Mouse (Mus musculus) midbrain, embryonic 14.5 days (tissue): ENCODE data around the gene Trp73. TPM values are rescaled to one million over a fixed set of nuclear protein-coding genes. Genes with fewer than 3 reads are reported as not detected.

Experiments
- ATAC-seq: fragments of 200-750 bp; cut with Nextera tagmentation; 2 replicates; pipeline ENCODE4 v1.8.0; 2017; ENCODE audit warnings: moderate number of reproducible peaks, moderate library complexity; ENCODE audit not compliant: low FRiP score, low TSS enrichment
- DNase-seq: peaks from one replicate; pipeline ENCODE4 v3.0.0-alpha.2; 2015
- H3K27ac ChIP-seq: fragments of 300-500 bp; sonication (generic); replicated peaks from 2 replicates; pipeline ENCODE4 v1.5.1; 2014; ENCODE audit warnings: mild to moderate bottlenecking, low read depth, low read length, moderate library complexity
- H3K27me3 ChIP-seq: fragments of 300-500 bp; sonication (generic); 2 replicates; pipeline ENCODE4 v1.6.1; 2014; ENCODE audit warnings: low read length, control low read depth, mixed read lengths; ENCODE audit not compliant: control insufficient read depth, insufficient read depth
- H3K36me3 ChIP-seq: fragments of 300-500 bp; sonication (generic); 2 replicates; pipeline ENCODE4 v1.6.1; 2014; ENCODE audit warnings: low read length, control low read depth; ENCODE audit not compliant: control insufficient read depth, insufficient read depth
- H3K4me1 ChIP-seq: fragments of 300-500 bp; sonication (generic); 2 replicates; pipeline ENCODE4 v1.6.1; 2014; ENCODE audit warnings: mild to moderate bottlenecking, antibody characterized with exemption, low read length, control low read depth; ENCODE audit not compliant: control insufficient read depth, insufficient read depth
- H3K4me2 ChIP-seq: fragments of 300-500 bp; sonication (generic); 2 replicates; pipeline ENCODE4 v1.6.1; 2014; ENCODE audit warnings: mild to moderate bottlenecking, low read length, moderate library complexity
- H3K4me3 ChIP-seq: fragments of 300-500 bp; sonication (generic); replicated peaks from 2 replicates; pipeline ENCODE4 v1.5.1; 2014; ENCODE audit warnings: low read depth, low read length
- H3K9ac ChIP-seq: fragments of 300-500 bp; sonication (generic); replicated peaks from 2 replicates; pipeline ENCODE4 v1.6.1; 2014; ENCODE audit warnings: mild to moderate bottlenecking, low read length, moderate library complexity
- H3K9me3 ChIP-seq: fragments of 300-500 bp; sonication (generic); 2 replicates; pipeline ENCODE4 v1.6.1; 2016; ENCODE audit warnings: low read length, control low read depth, mixed read lengths; ENCODE audit not compliant: control insufficient read depth
- WGBS: fragments of 180-500 bp; shearing (Covaris S2); extraction: QIAGEN DNeasy Blood & Tissue Kit; methylation state at CpG from one replicate; pipeline ENCODE4 v1.1.7; 2014; 5-methylcytosine and 5-hydroxymethylcytosine counted together
- polyA plus RNA-seq: library from polyadenylated mRNA; unstranded; fragments of >200 nt; fragmentation: Nextera tagmentation; extraction: Ambion mirVana; gene quantifications from 2 replicates; pipeline ENCODE4 v1.2.1, GENCODE M21; 2014

The Trp73 gene
- polyA plus RNA-seq, 1 experiment from 2014 or later: 0.59 TPM

GRCm38 (mm10) chr4:154156050-154156449 is 16.0 kb upstream of the Trp73 start:
- ATAC-seq: no peak
- Histone ChIP-seq H3K27ac (no peak overlapping the region), H3K36me3 (peaks cover 76% of the 10 kb centered on the region), H3K27me3 (no peaks in the 10 kb centered on the region), H3K4me1 (peaks cover 11% of the 10 kb centered on the region), H3K9me3 (no peaks in the 10 kb centered on the region), H3K4me3 (no peak overlapping the region), H3K4me2 (no peak overlapping the region), H3K9ac (no peak overlapping the region)
- no peak for DNase-seq
- 81% methylated on average over 7 of the region's 7 CpGs for WGBS

DNA sequence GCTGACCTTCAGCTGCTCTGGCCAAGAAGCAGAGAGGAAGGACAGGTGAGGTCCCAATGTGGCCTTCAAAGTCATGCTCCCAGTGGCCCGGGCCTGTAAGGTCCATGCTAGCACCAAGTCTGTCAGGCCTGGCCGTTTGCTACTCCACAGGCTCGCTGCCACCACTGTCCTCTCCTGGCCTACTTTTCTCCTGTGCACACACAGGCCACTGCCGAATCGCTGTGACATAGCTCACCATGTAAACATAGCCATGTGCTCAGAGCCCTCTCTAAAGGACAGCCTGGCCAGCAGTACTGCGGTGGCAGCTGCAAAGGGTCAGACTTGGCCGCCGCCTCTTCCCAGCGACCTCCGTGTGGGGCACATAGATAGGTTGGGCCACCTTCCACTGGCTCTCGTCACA is 14.1 kb upstream of the Trp73 start:
- no peak overlapping the region for H3K27ac ChIP-seq
- ATAC-seq (no peak), DNase-seq (no peak)
- no peak overlapping the region for H3K4me2 ChIP-seq
- peaks cover 92% of the 10 kb centered on the region for H3K36me3 ChIP-seq
- peaks cover 3% of the 10 kb centered on the region; the same call in 1 of the 2 replicates for H3K4me1 ChIP-seq
- no peaks in the 10 kb centered on the region for H3K9me3 ChIP-seq
- no peak overlapping the region for H3K4me3 ChIP-seq
- H3K9ac ChIP-seq: no peak overlapping the region
- WGBS: 69% methylated on average over 11 of the region's 11 CpGs
- H3K27me3 ChIP-seq: no peaks in the 10 kb centered on the region

DNA sequence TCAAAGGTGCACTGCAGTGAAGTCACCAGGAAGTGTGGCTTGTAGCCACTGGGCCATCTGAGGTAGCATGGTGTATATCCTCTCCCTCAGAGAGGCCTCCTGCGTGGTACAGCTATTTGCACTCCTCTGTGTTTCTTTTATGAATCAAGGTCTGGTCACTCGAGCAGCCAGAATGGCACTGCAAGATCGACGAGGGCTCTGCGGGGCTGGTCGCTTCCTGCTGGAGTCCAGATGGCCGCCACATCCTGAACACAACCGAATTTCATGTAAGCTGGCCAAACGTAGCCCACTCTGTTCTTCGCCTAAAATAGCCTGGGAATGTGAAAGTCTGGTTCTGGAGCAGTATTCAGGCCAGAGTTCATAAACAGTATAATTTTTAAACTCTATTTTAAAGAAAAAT is 6.3 kb upstream of the Trp73 start:
- Histone ChIP-seq H3K9ac (no peak overlapping the region), H3K36me3 (peaks cover 48% of the 10 kb centered on the region), H3K9me3 (no peaks in the 10 kb centered on the region), H3K4me3 (no peak overlapping the region), H3K4me1 (0 out of 2 replicates have a peak, but pooled peaks cover 13% of the 10 kb centered on the region), H3K27ac (no peak overlapping the region), H3K27me3 (peaks cover 7% of the 10 kb centered on the region), H3K4me2 (no peak overlapping the region)
- ATAC-seq (no peak), DNase-seq (no peak)
- WGBS: 90% methylated on average over 10 of the region's 10 CpGs

- H3K4me1 ChIP-seq: peaks cover 19% of the 10 kb centered on the region; the same call in 1 of the 2 replicates
- H3K4me2 ChIP-seq: no peak overlapping the region
- H3K27ac ChIP-seq: no peak overlapping the region
- peaks cover 33% of the 10 kb centered on the region for H3K36me3 ChIP-seq
- H3K27me3 ChIP-seq: peaks cover 22% of the 10 kb centered on the region
- WGBS: 81% methylated on average over 3 of the region's 3 CpGs
- H3K9me3 ChIP-seq: no peaks in the 10 kb centered on the region
- no peak for ATAC-seq
- H3K4me3 ChIP-seq: no peak overlapping the region
- H3K9ac ChIP-seq: no peak overlapping the region
- DNase-seq: no peak
Observed at GRCm38 (mm10) chr4:154144712-154145111, 4.7 kb upstream of the Trp73 start.

DNA sequence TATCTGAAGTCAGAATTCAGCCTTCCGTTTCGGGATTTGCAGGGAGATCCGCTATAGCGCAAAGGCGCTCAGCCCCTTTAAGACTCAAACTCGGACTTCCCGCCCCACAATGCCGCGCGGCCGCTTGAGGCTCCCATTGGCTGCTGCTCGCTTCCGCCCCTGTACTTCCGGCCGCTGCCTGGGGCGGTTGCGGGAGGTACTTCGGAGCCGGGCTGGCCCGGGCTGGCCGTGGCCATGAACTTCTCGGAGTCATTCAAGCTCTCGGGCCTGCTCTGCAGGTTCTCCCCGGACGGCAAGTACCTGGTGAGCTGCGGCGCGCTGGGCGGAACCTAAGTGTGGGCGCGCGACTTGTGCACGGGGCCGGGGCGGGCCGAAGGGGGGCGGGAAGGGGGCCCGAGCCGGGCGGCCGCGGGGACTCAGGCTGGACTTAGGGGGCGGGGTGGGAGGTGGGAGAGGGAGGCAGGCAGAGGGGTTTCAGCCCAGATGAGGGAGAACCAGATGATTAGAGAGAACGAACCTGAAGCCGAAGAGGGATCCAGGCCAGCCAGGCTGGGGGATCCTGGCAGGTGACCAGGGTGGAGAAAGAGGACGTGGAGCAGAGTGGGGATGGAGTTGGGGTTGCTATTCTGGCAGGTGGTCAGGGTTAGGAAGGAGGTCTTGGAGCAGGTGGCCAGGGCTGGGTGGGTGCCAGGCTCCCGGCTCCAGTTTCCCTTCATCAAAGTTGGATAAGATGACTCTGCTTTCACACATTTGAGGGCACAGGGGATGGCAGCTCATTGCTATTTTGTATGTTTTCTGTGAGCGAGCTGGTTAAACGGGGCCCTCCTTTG is 2.4 kb upstream of the Trp73 start, which contains the start of gene Wrap73:
Gene Wrap73, plus strand, starts transcription at position 162 of the 830 bp plus-strand sequence.
- WGBS: 2% methylated on average over 49 of the region's 49 CpGs
- Histone ChIP-seq H3K4me3 (peak within 1 kb of the TSS; percentile 77), H3K9me3 (no peaks in the 10 kb centered on the region), H3K4me1 (peaks cover 22% of the 10 kb centered on the region; the same call in 1 of the 2 replicates), H3K27me3 (peaks cover 44% of the 10 kb centered on the region), H3K27ac (peak within 1 kb of the TSS; percentile 74), H3K36me3 (peaks cover 17% of the 10 kb centered on the region), H3K9ac (peak within 1 kb of the TSS; percentile 75), H3K4me2 (peak within 1 kb of the TSS; percentile 89)
- DNase-seq (peak; percentile 97), ATAC-seq (peak; percentile 90)

DNA sequence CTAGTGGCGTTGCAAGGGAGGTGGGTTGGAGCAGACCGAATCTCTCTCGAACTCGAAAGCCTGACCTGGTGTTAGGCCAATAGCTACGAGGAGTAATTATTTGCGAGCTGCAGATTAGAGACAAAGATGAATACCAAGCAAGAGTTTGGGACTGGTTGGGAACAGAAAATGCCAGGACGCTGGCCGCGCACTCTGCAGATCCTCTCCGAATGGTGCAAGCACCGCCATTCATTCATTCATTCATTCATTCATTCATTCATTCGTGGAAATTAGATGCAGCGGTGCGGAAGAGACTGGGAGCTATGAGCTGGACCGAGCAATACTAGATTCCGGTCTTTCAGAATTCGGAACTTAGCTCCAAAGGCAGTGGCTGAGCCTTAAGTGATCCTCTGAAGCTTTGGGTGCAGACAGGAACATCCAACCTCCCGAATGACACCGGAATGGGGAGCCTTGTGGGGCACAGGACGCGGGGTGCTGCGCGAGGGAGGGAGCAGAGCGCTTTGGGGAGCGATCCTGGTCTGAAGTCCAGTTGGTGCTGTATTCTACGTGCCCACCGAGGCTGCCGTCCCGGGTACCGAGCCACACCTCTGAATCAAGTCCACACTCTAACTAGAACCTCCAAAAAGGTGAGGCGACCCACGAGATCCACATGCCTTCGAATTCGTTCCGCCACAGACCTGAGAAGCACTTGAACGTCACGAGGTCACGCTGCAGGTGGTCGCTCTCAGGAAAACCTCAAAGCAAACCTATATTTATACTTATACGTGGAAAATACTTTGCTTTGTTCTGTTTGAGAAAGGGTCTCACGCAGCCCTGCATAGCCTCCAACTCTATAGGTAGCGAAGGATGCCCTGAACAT is 1.2 kb upstream of the Trp73 start:
- H3K36me3 ChIP-seq: peaks cover 6% of the 10 kb centered on the region
- peaks cover 22% of the 10 kb centered on the region; the same call in 1 of the 2 replicates for H3K4me1 ChIP-seq
- ATAC-seq (no peak), DNase-seq (no peak)
- peaks cover 46% of the 10 kb centered on the region for H3K27me3 ChIP-seq
- no peak overlapping the region for H3K27ac ChIP-seq
- WGBS: 1% methylated on average over 42 of the region's 42 CpGs
- H3K4me2 ChIP-seq: peak overlapping the region; percentile 89
- no peaks in the 10 kb centered on the region for H3K9me3 ChIP-seq
- H3K4me3 ChIP-seq: peak overlapping the region; percentile 77
- H3K9ac ChIP-seq: no peak overlapping the region

GRCm38 (mm10) chr4:154140213-154141008 is 403 bp upstream of the Trp73 start:
- Histone ChIP-seq H3K4me3 (peak overlapping the region; percentile 41), H3K4me2 (peak overlapping the region; percentile 76), H3K9ac (peak overlapping the region; percentile 51), H3K36me3 (peaks cover 4% of the 10 kb centered on the region; the same call in 1 of the 2 replicates), H3K27me3 (peaks cover 46% of the 10 kb centered on the region), H3K27ac (no peak overlapping the region), H3K9me3 (no peaks in the 10 kb centered on the region), H3K4me1 (peaks cover 22% of the 10 kb centered on the region; the same call in 1 of the 2 replicates)
- 1% methylated on average over 45 of the region's 46 CpGs for WGBS
- no peak for ATAC-seq
- DNase-seq: peak; percentile 30

DNA sequence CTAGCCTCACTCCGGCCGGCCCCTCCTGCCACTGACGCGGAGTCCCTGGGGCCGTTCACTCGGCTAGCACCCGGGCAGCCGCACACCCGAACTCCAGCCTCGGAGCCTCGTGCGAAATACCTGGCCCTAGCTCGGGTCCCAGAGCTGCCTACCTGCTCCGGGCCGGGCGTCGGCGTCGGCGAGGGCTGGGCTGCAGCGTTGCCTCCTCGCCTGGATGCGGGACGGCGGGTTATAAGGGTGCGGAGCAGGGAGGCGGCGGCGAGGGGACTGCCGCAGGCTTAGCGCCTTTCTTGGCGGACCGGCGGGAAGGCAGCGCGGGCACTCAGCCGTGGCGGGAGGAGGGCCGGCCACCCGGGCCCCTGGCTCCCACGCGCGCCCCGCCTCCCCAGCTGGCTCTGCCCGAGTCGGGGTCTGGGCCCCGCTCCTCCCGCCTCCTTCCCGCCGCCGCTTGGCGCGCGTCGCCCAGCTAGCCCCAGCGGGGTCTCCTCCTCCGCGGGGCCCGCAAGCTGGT is 282 bp downstream of the Trp73 start:
- H3K27ac ChIP-seq: no peak overlapping the region
- H3K9ac ChIP-seq: peak overlapping the region; percentile 51
- H3K4me1 ChIP-seq: peaks cover 22% of the 10 kb centered on the region; the same call in 1 of the 2 replicates
- no peaks in the 10 kb centered on the region for H3K36me3 ChIP-seq
- ATAC-seq (no peak), DNase-seq (peak; percentile 53)
- H3K4me2 ChIP-seq: peak overlapping the region; percentile 76
- peak overlapping the region; percentile 41 for H3K4me3 ChIP-seq
- H3K9me3 ChIP-seq: no peaks in the 10 kb centered on the region
- under 1% methylated on average over 59 of the region's 59 CpGs for WGBS
- H3K27me3 ChIP-seq: peaks cover 46% of the 10 kb centered on the region
